Mouse (Mus musculus): ENCODE results near the gene Bcl2l15. TPM values are rescaled to one million over a fixed set of nuclear protein-coding genes. Genes with fewer than 3 reads are reported as not detected.

Bcl2l15 gene
- polyA plus RNA-seq, 1 experiment from 2014 or later: 0.22 TPM

DNA sequence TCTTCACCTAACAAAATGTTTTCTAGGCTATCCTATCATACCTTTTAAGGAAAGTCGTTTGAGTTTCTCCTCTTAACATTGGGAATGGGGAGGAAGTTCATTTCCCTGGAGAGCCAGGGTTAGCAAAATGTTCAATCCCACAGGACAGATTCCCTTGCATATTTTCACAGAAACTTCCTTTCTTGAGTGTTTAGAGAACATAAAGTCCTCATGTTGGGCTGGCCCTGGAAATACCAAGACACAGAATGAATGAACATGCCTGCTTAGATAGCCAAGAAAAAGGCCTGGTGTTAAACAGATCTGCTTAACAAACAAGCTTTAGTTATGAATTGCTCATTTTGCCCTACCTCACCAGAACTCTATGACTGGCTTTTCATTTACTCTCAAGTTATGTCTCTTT, 39.8 kb upstream of the Bcl2l15 start:
- no peak for DNase-seq
- Histone ChIP-seq H3K27me3 (ENCODE audit: control insufficient read depth, insufficient read depth, low read length) (no peaks in the 10 kb centered on the region), H3K36me3 (ENCODE audit: control insufficient read depth, insufficient read depth, low read length) (no peaks in the 10 kb centered on the region), H3K4me3 (replicated peaks; ENCODE audit: low read depth, low read length) (no peak overlapping the region), H3K9ac (replicated peaks; ENCODE audit: low read length) (no peak overlapping the region), H3K4me1 (ENCODE audit: control insufficient read depth, insufficient read depth, low read length) (peaks cover 15% of the 10 kb centered on the region), H3K27ac (replicated peaks; ENCODE audit: low read depth, low read length) (no peak overlapping the region), H3K9me3 (ENCODE audit: control insufficient read depth, low read length) (no peaks in the 10 kb centered on the region), H3K4me2 (ENCODE audit: low read length) (no peak overlapping the region)
- no peak for ATAC-seq (ENCODE audit: low FRiP score, low TSS enrichment)
- 84% methylated on average over 1 of the region's 1 CpGs for WGBS

DNA sequence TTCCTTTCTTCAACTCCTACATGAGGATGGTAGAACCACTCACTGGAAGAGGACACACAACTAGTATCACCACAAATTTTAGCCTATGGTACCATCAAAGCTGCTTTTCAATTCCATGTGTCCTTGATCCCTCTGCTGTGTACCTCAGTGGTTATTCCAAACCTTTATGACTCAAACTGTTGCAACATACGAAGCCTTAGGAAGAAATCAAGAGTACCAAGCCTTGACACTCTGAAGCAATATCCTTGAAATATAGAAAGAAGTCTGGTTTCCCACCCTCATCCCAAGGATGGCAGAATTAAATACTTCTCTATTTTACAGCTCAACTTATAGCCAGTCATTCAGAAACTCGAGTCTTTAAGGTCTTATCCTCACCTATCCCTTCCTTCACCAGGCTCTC, 36.0 kb upstream of the Bcl2l15 start:
- ATAC-seq (ENCODE audit: low FRiP score, low TSS enrichment) (no peak), DNase-seq (no peak)
- Histone ChIP-seq H3K4me2 (ENCODE audit: low read length) (no peak overlapping the region), H3K27ac (replicated peaks; ENCODE audit: low read depth, low read length) (no peak overlapping the region), H3K36me3 (ENCODE audit: control insufficient read depth, insufficient read depth, low read length) (no peaks in the 10 kb centered on the region), H3K9ac (replicated peaks; ENCODE audit: low read length) (no peak overlapping the region), H3K9me3 (ENCODE audit: control insufficient read depth, low read length) (no peaks in the 10 kb centered on the region), H3K4me1 (ENCODE audit: control insufficient read depth, insufficient read depth, low read length) (no peaks in the 10 kb centered on the region), H3K27me3 (ENCODE audit: control insufficient read depth, insufficient read depth, low read length) (no peaks in the 10 kb centered on the region), H3K4me3 (replicated peaks; ENCODE audit: low read depth, low read length) (no peak overlapping the region)
- 70% methylated on average over 2 of the region's 2 CpGs for WGBS

DNA sequence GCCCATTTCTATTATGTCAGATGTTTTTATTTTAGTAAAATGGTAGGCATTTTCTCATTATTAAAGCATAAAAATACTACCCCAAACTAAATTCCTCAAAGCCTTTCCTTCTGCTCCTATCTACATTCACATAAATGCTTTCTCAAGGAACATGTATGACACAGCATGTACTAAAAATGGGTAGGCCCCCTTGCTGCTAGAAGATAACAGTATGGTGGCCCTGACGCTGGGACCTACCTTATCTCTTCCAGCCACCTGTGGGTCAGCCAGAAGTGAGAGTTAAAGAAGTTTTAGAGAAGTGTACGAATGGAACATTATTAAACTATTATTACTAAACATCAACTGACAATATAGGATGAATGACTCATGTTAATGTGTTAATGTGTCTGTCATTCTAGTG, 32.9 kb upstream of the Bcl2l15 start:
- ATAC-seq (ENCODE audit: low FRiP score, low TSS enrichment): no peak
- H3K27me3 ChIP-seq (ENCODE audit: control insufficient read depth, insufficient read depth, low read length): no peaks in the 10 kb centered on the region
- WGBS: 83% methylated on average over 2 of the region's 2 CpGs

DNA sequence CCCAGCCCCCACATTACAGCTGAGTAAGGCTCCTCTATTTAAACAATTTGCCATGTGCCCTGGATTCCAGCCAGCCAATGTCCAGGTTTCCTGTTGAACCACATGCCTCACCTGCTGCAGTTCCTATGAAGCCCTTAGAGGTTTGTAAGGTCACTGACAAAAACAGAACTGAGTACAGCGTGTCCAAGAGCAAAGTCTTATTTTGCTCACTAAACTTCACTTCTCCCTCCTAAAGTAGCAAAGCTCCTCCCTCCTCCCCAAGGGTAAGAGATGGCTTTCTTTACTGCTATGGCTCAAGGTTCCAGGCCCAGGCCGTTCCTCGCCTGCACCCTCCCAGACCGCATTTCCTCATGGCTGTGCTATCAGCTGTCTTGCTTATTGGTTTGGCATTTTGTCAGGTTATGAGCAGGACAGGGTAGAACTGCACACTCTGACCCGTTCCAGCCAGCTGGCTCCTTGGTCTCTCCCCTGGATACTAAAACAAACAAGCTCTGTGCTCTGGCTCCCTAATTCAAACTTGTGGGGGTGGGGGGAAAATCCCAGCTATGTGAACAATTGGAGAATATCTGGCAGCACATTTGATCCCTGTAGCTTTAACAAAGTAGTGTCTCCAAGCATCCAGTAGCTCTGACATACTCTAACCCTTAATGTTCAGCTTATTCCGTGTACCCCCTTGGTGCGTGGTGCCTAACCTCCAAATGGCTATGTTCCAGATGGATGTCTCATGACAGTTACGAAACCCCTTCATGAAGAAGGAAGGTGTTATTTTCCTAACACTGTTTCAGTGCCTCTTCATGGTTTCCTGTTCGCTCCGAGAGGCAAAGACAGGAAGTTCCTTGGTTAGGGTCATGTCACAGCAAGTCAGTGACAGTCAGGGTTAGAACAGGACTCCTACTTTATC, 30.5 kb upstream of the Bcl2l15 start:
- H3K4me3 ChIP-seq (replicated peaks; ENCODE audit: low read depth, low read length): no peak overlapping the region
- WGBS: 84% methylated on average over 10 of the region's 10 CpGs
- ATAC-seq (ENCODE audit: low FRiP score, low TSS enrichment) (no peak), DNase-seq (no peak)
- H3K4me2 ChIP-seq (ENCODE audit: low read length): no peak overlapping the region
- H3K4me1 ChIP-seq (ENCODE audit: control insufficient read depth, insufficient read depth, low read length): no peaks in the 10 kb centered on the region
- no peaks in the 10 kb centered on the region for H3K9me3 ChIP-seq (ENCODE audit: control insufficient read depth, low read length)
- no peak overlapping the region for H3K9ac ChIP-seq (replicated peaks; ENCODE audit: low read length)
- H3K27me3 ChIP-seq (ENCODE audit: control insufficient read depth, insufficient read depth, low read length): no peaks in the 10 kb centered on the region
- peaks cover 32% of the 10 kb centered on the region for H3K36me3 ChIP-seq (ENCODE audit: control insufficient read depth, insufficient read depth, low read length)
- no peak overlapping the region for H3K27ac ChIP-seq (replicated peaks; ENCODE audit: low read depth, low read length)

More for the DNA sequence above, 32.9 kb upstream of the Bcl2l15 start:
- no peaks in the 10 kb centered on the region for H3K9me3 ChIP-seq (ENCODE audit: control insufficient read depth, low read length)
- H3K4me2 ChIP-seq (ENCODE audit: low read length): no peak overlapping the region
- H3K27ac ChIP-seq (replicated peaks; ENCODE audit: low read depth, low read length): no peak overlapping the region
- no peak overlapping the region for H3K4me3 ChIP-seq (replicated peaks; ENCODE audit: low read depth, low read length)
- DNase-seq: no peak
- H3K4me1 ChIP-seq (ENCODE audit: control insufficient read depth, insufficient read depth, low read length): no peaks in the 10 kb centered on the region
- peaks cover 21% of the 10 kb centered on the region for H3K36me3 ChIP-seq (ENCODE audit: control insufficient read depth, insufficient read depth, low read length)
- no peak overlapping the region for H3K9ac ChIP-seq (replicated peaks; ENCODE audit: low read length)

DNA sequence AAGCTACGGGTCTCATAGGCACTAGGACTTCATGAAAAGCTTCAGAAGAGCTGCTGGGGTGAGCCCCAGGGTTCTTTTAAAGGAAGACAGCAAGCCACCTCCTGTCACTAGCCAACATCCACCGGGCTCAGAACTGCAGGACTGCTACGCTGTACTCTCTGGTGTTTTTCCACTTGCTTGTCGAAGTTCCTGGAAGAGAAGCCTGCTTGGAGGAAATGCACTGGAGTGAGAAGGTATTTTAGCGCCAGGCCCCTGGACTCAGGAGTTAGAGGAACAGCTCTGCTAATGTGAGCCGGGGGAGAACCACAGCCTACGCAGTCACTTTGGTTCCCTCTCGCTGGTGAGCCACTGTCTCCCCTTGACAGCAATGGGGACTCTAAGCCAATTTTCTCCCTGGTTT, 29.5 kb upstream of the Bcl2l15 start:
- ATAC-seq (ENCODE audit: low FRiP score, low TSS enrichment): no peak
- Histone ChIP-seq H3K27ac (replicated peaks; ENCODE audit: low read depth, low read length) (no peak overlapping the region), H3K36me3 (ENCODE audit: control insufficient read depth, insufficient read depth, low read length) (peaks cover 35% of the 10 kb centered on the region), H3K27me3 (ENCODE audit: control insufficient read depth, insufficient read depth, low read length) (no peaks in the 10 kb centered on the region), H3K4me1 (ENCODE audit: control insufficient read depth, insufficient read depth, low read length) (peaks cover 1% of the 10 kb centered on the region; the same call in 1 of the 2 replicates), H3K9ac (replicated peaks; ENCODE audit: low read length) (no peak overlapping the region), H3K4me2 (ENCODE audit: low read length) (no peak overlapping the region), H3K9me3 (ENCODE audit: control insufficient read depth, low read length) (no peaks in the 10 kb centered on the region), H3K4me3 (replicated peaks; ENCODE audit: low read depth, low read length) (no peak overlapping the region)
- WGBS: 93% methylated on average over 8 of the region's 8 CpGs
- no peak for DNase-seq

DNA sequence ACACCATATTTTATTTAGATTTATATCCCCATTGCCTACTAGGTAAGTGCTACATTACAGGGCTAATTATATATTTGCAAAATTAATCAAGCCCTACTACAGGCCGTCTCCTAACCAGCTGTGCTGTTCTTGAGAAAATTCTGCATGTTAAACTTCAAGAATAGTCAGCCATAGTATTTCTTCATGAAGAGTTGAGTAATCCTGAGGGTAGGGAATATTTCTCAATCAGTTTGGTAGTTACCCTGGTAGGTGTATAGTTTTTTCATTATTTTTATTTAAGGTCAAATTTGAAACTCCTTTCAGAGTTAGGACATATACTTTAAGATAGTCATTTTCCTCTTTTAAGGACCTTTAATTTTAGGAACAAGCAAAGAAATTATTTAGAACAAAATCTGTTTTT, 26.7 kb upstream of the Bcl2l15 start:
- no peak overlapping the region for H3K4me3 ChIP-seq (replicated peaks; ENCODE audit: low read depth, low read length)
- no peaks in the 10 kb centered on the region for H3K27me3 ChIP-seq (ENCODE audit: control insufficient read depth, insufficient read depth, low read length)
- H3K4me2 ChIP-seq (ENCODE audit: low read length): no peak overlapping the region
- WGBS: 89% methylated on average over 1 of the region's 1 CpGs
- ATAC-seq (ENCODE audit: low FRiP score, low TSS enrichment) (no peak), DNase-seq (no peak)
- no peak overlapping the region for H3K9ac ChIP-seq (replicated peaks; ENCODE audit: low read length)
- peaks cover 35% of the 10 kb centered on the region for H3K36me3 ChIP-seq (ENCODE audit: control insufficient read depth, insufficient read depth, low read length)
- H3K4me1 ChIP-seq (ENCODE audit: control insufficient read depth, insufficient read depth, low read length): peaks cover 13% of the 10 kb centered on the region
- H3K9me3 ChIP-seq (ENCODE audit: control insufficient read depth, low read length): no peaks in the 10 kb centered on the region
- H3K27ac ChIP-seq (replicated peaks; ENCODE audit: low read depth, low read length): no peak overlapping the region

DNA sequence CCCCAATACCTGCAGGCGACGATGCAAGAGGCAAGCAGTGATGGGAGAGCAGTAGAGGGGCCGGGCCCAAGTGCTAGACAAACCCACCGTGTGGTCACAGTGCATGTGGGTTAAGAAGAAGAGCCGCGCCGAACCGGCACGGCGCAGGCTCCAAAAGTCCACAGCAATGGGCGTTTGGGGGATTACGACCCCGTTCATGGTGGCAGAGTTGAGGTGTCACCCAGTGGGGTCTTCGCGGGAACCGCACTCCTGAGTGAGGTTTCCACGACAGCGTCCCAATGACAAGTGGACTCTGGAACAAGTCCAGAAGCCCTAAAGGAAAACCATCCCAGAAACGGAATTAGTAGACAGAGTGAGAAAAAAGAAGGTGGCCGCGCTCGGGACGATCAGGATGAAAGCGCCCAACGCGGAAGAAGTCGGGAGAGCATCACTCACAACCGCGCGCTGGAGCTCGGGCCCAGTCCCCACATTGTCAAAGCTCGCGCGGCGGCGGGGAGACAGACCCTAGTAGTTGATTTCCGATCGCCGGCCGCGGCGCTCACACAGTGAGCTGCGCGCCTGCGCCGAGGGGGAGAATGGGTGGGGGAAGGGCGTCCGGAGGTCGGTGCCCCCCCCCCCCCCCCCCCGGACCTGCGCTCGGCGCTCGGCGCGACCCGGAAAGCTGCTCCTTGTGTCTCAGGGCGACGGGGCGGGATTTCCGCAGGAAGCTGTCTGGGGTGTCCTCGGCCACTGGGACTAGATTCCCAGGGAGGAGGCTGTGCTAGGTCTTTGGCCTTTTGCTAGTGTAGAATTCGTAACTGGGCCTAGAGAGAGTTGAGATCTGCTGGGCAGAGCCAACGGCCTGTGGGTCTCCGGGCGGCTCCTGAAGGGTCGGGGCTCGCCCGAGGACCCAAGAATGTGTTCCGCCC, 23.3 kb upstream of the Bcl2l15 start, which contains the start of the genes Dclre1b, Ap4b1 and Gm43064:
Gene Dclre1b, minus strand, starts transcription at position 554 of the 908 bp plus-strand sequence.
Gene Ap4b1, plus strand, starts transcription at position 630 of the 908 bp plus-strand sequence.
Gene Gm43064, plus strand, starts transcription at position 683 of the 908 bp plus-strand sequence.
- Histone ChIP-seq H3K4me3 (replicated peaks; ENCODE audit: low read depth, low read length) (peak within 1 kb of the TSS; percentile 78), H3K27me3 (ENCODE audit: control insufficient read depth, insufficient read depth, low read length) (no peaks in the 10 kb centered on the region), H3K27ac (replicated peaks; ENCODE audit: low read depth, low read length) (peak within 1 kb of the TSS; percentile 80), H3K9me3 (ENCODE audit: control insufficient read depth, low read length) (no peaks in the 10 kb centered on the region), H3K4me2 (ENCODE audit: low read length) (peak within 1 kb of the TSS; percentile 70), H3K36me3 (ENCODE audit: control insufficient read depth, insufficient read depth, low read length) (peaks cover 20% of the 10 kb centered on the region), H3K9ac (replicated peaks; ENCODE audit: low read length) (peak within 1 kb of the TSS; percentile 67), H3K4me1 (ENCODE audit: control insufficient read depth, insufficient read depth, low read length) (peaks cover 13% of the 10 kb centered on the region)
- ATAC-seq (ENCODE audit: low FRiP score, low TSS enrichment): peak; percentile 97
- peak; percentile 98 for DNase-seq
- whole genome bisulfite sequencing: under 1% methylated on average over 63 of the region's 70 CpGs

DNA sequence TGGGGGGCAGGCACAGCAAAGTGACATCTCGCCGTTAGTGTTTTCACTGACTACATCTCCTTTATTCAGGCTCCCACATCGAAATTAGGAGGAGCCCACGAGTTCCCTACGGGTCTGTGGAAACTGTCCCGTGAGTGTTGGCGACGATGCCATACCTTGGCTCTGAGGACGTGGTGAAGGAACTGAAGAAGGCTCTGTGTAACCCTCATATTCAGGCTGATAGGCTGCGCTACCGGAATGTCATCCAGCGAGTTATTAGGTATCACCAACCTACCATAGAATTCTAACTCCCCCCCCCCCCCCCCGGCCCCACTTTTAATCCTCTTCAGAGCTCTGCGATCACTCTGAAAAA, 22.6 kb upstream of the Bcl2l15 start:
- ATAC-seq (ENCODE audit: low FRiP score, low TSS enrichment) (peak; percentile 54; the same call in 1 of the 2 replicates), DNase-seq (no peak)
- 4% methylated on average over 14 of the region's 14 CpGs for WGBS
- peaks cover 20% of the 10 kb centered on the region for H3K36me3 ChIP-seq (ENCODE audit: control insufficient read depth, insufficient read depth, low read length)
- no peaks in the 10 kb centered on the region for H3K27me3 ChIP-seq (ENCODE audit: control insufficient read depth, insufficient read depth, low read length)
- H3K27ac ChIP-seq (replicated peaks; ENCODE audit: low read depth, low read length): peak overlapping the region; percentile 80
- H3K4me2 ChIP-seq (ENCODE audit: low read length): peak overlapping the region; percentile 70
- H3K4me1 ChIP-seq (ENCODE audit: control insufficient read depth, insufficient read depth, low read length): peaks cover 13% of the 10 kb centered on the region
- H3K9me3 ChIP-seq (ENCODE audit: control insufficient read depth, low read length): no peaks in the 10 kb centered on the region
- H3K9ac ChIP-seq (replicated peaks; ENCODE audit: low read length): peak overlapping the region; percentile 67
- peak overlapping the region; percentile 78 for H3K4me3 ChIP-seq (replicated peaks; ENCODE audit: low read depth, low read length)
